Mouse (Mus musculus) ovary, adult 18-20 months (tissue): Measurements from ENCODE around the gene Ifi211.
"Not testable (repeated sequence)": the region's sequence is repeated elsewhere in the genome, so short reads cannot be mapped to it uniquely, and the experiment has no call there.

Source experiments
- DNase-seq: peaks from one replicate; pipeline ENCODE4 v3.0.0; 2022; ENCODE audit warnings: low spot score, mixed read lengths

The Ifi211 gene

DNA sequence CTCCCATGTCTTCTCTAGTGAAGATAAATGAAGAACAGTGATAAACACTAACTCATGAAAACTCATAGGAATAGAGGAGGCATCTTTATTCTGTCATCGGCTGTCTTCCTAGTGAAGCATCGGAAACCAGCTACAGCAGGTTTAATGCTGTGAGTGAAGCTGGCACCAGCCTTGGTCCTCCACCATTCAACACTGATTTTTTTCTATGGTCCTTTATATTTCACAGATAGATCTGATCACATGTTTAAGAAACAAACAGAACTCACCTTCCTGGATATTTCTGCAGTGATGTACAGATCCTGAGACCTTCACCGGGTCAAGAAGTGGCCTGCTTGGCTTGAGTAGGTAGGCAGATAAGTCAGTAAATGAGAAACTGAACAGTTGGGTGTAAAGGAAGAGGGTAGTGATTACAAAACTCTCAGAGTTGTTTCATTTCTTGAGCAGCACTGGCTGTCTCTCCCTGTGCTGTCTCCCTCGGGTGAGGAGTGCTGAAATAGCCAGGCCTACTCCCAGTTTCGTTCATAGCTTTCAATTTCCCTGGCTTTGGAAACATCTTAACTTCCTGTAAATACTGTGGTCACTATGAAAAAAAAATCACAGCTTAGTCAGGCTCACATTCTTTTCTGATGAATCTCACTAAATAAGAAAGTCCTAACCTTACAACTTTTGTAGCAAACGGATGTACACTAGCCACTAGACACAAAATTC is at the start of gene Ifi211:
Ifi211 (minus strand) TSS at position 499 of the 708 bp plus-strand sequence.
- not testable (repeated sequence) for DNase-seq

DNA sequence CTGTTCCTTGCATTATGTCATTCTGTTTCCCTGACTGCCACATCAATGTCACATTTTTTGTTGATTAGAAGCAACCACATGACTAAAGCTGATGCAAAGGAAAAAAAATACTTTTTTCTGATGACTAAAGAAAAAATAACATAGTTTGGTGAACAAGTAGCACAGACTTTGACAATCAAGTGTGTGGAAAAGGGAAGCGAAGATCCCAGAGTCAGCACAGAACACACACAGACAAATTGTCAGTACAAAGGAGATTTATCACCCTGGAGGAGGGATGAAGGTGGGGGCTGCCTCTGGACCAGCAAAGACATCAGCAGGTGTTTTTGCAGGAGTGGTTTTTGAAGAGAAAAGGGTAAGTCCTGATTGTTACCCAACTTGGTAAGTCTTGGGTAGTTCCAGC is 48.6 kb upstream of the Ifi211 start:
- not testable (repeated sequence) for DNase-seq

GRCm38 (mm10) chr1:173959998-173960397 is 47.2 kb upstream of the Ifi211 start:
- not testable (repeated sequence) for DNase-seq

- DNase-seq, result not testable (repeated sequence)
Observed at GRCm38 (mm10) chr1:173955839-173956527, 43.1 kb upstream of the Ifi211 start.

GRCm38 (mm10) chr1:173955071-173955796 is 42.4 kb upstream of the Ifi211 start:
- DNase-seq, result no peak

- DNase-seq, result no peak
Observed at GRCm38 (mm10) chr1:173953563-173953962, 40.7 kb upstream of the Ifi211 start.

DNA sequence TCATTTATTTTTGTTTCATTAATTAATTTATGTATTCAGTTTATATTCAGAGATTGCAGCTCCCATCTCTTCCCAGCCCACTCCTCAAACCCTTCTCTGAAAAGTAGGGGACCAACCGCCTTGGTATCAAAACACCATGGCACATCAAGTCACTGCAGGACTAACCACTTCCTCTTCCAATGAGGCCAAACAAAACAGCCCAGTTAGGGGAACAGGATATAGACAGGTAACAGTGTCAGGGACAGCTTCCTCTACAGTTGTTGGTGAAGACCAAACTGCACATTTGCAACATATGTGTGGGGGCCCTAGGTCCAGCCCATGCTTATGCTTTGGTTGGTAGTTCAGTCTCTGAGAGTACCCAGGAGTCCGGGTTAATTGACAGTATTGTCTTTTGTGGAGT is 36.2 kb upstream of the Ifi211 start:
- not testable (repeated sequence) for DNase-seq

DNA sequence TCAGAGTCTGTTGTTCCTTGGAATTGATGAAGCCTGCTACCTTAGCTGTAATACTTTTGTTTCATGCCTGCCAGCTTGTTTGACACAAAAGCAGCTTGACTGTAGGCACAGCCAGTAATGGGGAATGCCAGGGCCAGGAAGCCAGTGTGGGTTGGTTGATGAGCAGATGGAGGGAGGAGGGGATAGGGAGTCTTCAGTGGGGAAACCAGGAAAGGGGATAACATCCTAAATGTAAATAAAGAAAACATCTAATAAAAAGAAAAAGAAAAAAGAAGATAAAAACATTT is 29.9 kb upstream of the Ifi211 start:
- DNase-seq, result not testable (repeated sequence)

GRCm38 (mm10) chr1:173941924-173942779 is 29.3 kb upstream of the Ifi211 start, which contains the start of the genes Mndal and Ifi203:
TSS of gene Mndal (minus strand) at chr1:173942491.
TSS of gene Ifi203 (minus strand) at chr1:173942672.
- not testable (repeated sequence) for DNase-seq

- not testable (repeated sequence) for DNase-seq
Observed at GRCm38 (mm10) chr1:173941522-173941921, 28.7 kb upstream of the Ifi211 start.

DNA sequence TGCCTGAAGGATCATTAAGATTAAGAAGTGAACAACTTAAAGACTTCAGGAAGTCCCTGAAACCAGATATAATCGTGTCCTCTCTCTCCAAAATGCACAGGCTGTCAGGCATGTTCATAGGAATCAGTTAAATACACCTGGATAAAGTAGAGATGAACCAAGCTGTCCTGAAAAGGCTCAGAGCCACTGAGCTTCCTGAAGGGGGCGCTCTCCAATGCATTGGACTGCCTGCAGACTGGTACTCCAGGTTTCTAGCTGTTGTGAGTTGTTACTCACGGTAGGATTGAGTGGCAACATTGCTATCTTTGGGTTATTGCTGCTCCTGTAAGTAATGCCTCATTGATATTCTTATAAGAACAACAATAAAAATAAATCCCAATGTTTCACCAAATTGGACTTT is 6.4 kb upstream of the Ifi211 start:
- not testable (repeated sequence) for DNase-seq

GRCm38 (mm10) chr1:173914559-173914958 is 1.7 kb upstream of the Ifi211 start:
- DNase-seq, result no peak

DNA sequence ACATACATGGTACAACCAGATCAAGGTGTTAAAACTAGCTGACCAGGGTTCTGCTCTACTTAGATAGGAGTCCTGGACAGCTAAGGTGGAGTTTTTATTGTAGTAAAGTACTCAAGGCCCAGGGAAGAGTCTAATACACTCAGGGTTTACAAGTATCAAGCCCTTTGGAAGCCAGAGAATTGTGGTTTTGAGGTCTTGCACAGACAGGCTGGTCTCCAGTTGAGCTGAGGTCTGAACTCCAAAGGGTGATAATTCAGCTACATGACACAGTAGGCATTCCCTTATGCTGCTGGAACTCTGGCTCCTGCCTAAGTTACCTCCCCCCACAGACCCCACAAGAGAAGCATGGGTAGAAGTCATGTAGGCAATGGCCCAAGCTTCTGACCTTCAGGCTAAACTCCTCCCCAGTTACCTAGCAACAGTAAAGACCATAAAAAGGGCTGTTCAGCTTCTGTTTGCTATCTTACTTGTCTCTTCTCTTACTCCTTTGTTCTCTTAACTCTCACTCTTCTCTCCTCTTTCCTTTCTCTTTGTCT is 478 bp upstream of the Ifi211 start:
- not testable (repeated sequence) for DNase-seq

DNA sequence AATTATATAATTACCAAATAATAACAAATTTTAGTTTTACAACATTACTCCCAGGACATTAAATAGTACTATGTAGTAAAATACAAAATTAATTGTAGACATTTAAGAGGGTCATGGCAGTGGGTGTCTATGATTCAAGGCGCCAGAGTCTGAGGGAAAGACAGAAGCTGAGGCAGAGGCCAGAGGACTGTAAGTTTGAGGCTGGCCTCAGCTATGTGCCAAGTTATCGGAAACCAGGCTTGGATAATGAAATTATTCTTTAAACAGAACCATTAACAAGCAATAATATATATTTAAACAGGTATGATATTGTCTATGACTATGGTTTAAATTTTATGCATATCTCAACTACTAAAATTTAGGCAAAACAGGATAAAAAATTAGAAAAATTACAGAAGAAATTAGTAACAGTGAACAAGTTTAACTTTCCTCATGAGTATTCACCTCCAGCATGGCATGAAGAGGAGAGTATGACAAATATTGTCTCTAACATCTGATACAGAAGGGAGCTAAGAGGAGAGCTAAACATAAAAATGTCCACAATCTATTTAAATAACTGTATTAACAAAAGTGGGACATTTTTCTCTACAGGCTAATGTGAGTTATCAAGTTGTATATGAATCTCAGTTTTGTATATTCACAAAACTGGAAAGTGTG is 910 bp downstream of the Ifi211 start:
- no peak for DNase-seq

DNA sequence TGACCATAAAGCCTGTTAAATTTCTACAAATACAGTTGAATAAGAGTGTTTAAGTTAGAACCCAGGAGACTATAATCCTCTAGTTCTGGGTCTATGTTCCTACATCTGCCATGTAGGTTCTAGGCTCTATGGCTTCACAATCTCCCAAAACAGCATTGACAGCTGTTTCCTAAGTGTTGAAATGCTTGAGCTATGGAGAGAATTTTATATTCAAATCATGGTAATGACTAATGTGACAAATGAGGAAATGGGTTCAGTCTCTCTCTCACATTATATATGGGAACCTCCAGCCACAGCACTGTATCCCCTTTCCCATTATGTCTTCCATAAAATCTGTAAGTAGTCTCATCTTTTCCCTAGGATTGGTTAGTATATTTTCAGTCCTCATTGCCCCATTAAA is 4.5 kb downstream of the Ifi211 start:
- not testable (repeated sequence) for DNase-seq

GRCm38 (mm10) chr1:173905885-173906284 is 7.0 kb downstream of the Ifi211 start:
- not testable (repeated sequence) for DNase-seq

- DNase-seq, result not testable (repeated sequence)
Observed at GRCm38 (mm10) chr1:173889741-173890140, 23.1 kb downstream of the Ifi211 start.

DNA sequence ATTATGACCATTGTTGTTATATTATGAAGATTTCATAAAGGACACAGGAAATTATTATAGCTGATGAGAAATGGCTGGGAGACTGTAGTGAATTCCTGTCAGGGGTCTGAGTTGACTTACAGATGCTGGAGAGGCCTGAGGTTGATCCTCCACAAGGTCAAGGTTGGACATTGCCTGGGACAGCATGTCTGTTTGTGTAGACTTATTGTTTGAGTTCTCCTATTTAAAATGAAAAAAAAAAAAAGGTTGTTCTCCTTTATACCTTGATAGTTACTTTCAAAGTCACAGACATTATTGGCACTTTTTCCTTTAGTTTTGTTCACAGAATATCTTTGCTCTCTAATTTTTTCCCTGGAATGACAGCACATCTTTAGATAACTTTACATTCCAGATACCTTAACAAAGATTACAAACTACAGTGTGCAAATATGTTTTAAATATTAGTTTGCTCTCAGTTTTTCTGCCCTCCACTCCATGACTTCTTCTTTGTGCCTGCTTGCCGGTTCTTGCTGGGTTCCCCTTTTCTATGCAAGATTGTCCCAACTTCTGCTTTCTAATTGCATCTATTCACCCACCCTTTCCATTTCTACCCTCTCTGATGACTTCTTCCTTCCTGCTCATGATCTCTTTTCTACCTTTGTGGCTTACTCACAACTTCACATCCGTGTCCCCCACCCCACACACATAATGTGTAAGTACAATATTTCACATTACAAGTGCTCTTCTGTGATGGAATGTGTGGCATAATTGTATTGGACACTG is 25.6 kb downstream of the Ifi211 start:
- not testable (repeated sequence) for DNase-seq

GRCm38 (mm10) chr1:173880004-173880666 is 32.7 kb downstream of the Ifi211 start:
- DNase-seq, result not testable (repeated sequence)
